Mouse (Mus musculus): ENCODE data around the gene Dennd6a.

- TF ChIP-seq ZC3H11A (IDR thresholded peaks at IDR 0.05; ENCODE audit: borderline replicate concordance, low read depth, low read length) (no peak), MAFK (IDR thresholded peaks at IDR 0.05; ENCODE audit: insufficient read depth, low read depth, low read length) (no peak), HCFC1 (IDR thresholded peaks at IDR 0.05; ENCODE audit: borderline replicate concordance, insufficient read depth, low read length) (no peak)
These were observed 19.7 kb downstream of the Dennd6a start for GRCm38 (mm10) chr14:26593281-26593895.

Data from ES-E14 (cell line).